Mouse (Mus musculus) forebrain, embryonic 12.5 days (tissue): ENCODE data around the gene Fam92b. TPM values are rescaled to one million over a fixed set of nuclear protein-coding genes. Genes with fewer than 3 reads are reported as not detected.
A peak's percentile ranks its signal among the peaks of the same experiment; 100 is the strongest.

Experiments used
- ATAC-seq: fragments of 200-750 bp; cut with Nextera tagmentation; 2 replicates; pipeline ENCODE4 v1.8.0; 2017; ENCODE audit warnings: moderate TSS enrichment; ENCODE audit not compliant: low FRiP score
- H3K27ac ChIP-seq: fragments of 300-500 bp; sonication (generic); 2 replicates; pipeline ENCODE4 v1.5.1; 2016; ENCODE audit warnings: mild to moderate bottlenecking
- H3K27me3 ChIP-seq: fragments of 300-500 bp; sonication (generic); 2 replicates; pipeline ENCODE4 v1.6.1; 2016; ENCODE audit warnings: mild to moderate bottlenecking
- H3K36me3 ChIP-seq: fragments of 300-500 bp; sonication (generic); replicated peaks from 2 replicates; pipeline ENCODE4 v1.6.1; 2016; ENCODE audit warnings: mild to moderate bottlenecking
- H3K4me1 ChIP-seq: fragments of 300-500 bp; sonication (generic); 2 replicates; pipeline ENCODE4 v1.6.1; 2016
- H3K4me2 ChIP-seq: fragments of 300-500 bp; sonication (generic); 2 replicates; pipeline ENCODE4 v1.6.1; 2016; ENCODE audit warnings: mild to moderate bottlenecking, moderate library complexity
- H3K4me3 ChIP-seq: fragments of 300-500 bp; sonication (generic); replicated peaks from 2 replicates; pipeline ENCODE4 v1.5.1; 2016; ENCODE audit warnings: mild to moderate bottlenecking
- H3K9ac ChIP-seq: fragments of 300-500 bp; sonication (generic); 2 replicates; pipeline ENCODE4 v1.6.1; 2016; ENCODE audit warnings: mild to moderate bottlenecking
- H3K9me3 ChIP-seq: fragments of 300-500 bp; sonication (generic); 2 replicates; pipeline ENCODE4 v1.6.1; 2016
- WGBS: fragments of 180-500 bp; shearing (Covaris S2); methylation state at CpG from one replicate; pipeline ENCODE4 v1.1.7; 2016; 5-methylcytosine and 5-hydroxymethylcytosine counted together
- polyA plus RNA-seq: library from polyadenylated mRNA; unstranded; fragments of >200 nt; fragmentation: Nextera tagmentation; extraction: Ambion mirVana; gene quantifications from 2 replicates; pipeline ENCODE4 v1.2.1, GENCODE M21; 2016

Fam92b gene
- polyA plus RNA-seq, 1 experiment from 2014 or later, result 2.5 TPM

- H3K4me3 ChIP-seq, result no peak overlapping the region
- 66% methylated on average over 15 of the region's 15 CpGs for WGBS
- no peak overlapping the region for H3K4me2 ChIP-seq
- H3K36me3 ChIP-seq, result no peaks in the 10 kb centered on the region
- H3K9me3 ChIP-seq, result no peaks in the 10 kb centered on the region
- H3K27ac ChIP-seq, result peak overlapping the region; percentile 80
- peak; percentile 67 for ATAC-seq
- no peaks in the 10 kb centered on the region for H3K27me3 ChIP-seq
- H3K9ac ChIP-seq, result no peak overlapping the region
- H3K4me1 ChIP-seq, result peaks cover 30% of the 10 kb centered on the region
Measured at GRCm38 (mm10) chr8:120143911-120144651, 33.2 kb downstream of the Fam92b start.

GRCm38 (mm10) chr8:120140769-120141168 is 36.5 kb downstream of the Fam92b start:
- Histone ChIP-seq H3K27me3 (no peaks in the 10 kb centered on the region), H3K9me3 (no peaks in the 10 kb centered on the region), H3K4me1 (peaks cover 30% of the 10 kb centered on the region), H3K4me3 (no peak overlapping the region), H3K36me3 (no peaks in the 10 kb centered on the region), H3K27ac (no peak overlapping the region), H3K4me2 (no peak overlapping the region), H3K9ac (no peak overlapping the region)
- WGBS, result 72% methylated on average over 3 of the region's 3 CpGs
- no peak for ATAC-seq

GRCm38 (mm10) chr8:120138958-120139357 is 38.3 kb downstream of the Fam92b start:
- 86% methylated on average over 2 of the region's 2 CpGs for WGBS
- H3K4me1 ChIP-seq, result peaks cover 16% of the 10 kb centered on the region

GRCm38 (mm10) chr8:120136618-120137017 is 40.6 kb downstream of the Fam92b start:
- H3K4me3 ChIP-seq, result no peak overlapping the region
- no peak overlapping the region for H3K9ac ChIP-seq
- WGBS, result 61% methylated on average over 7 of the region's 7 CpGs
- ATAC-seq, result no peak
- no peaks in the 10 kb centered on the region for H3K9me3 ChIP-seq
- H3K4me1 ChIP-seq, result peaks cover 6% of the 10 kb centered on the region
- no peak overlapping the region for H3K27ac ChIP-seq
- no peaks in the 10 kb centered on the region for H3K36me3 ChIP-seq
- no peaks in the 10 kb centered on the region for H3K27me3 ChIP-seq
- H3K4me2 ChIP-seq, result no peak overlapping the region

More at GRCm38 (mm10) chr8:120138958-120139357, 38.3 kb downstream of the Fam92b start:
- no peak overlapping the region for H3K4me3 ChIP-seq
- H3K36me3 ChIP-seq, result no peaks in the 10 kb centered on the region
- H3K27ac ChIP-seq, result no peak overlapping the region
- H3K27me3 ChIP-seq, result no peaks in the 10 kb centered on the region
- ATAC-seq, result no peak
- H3K4me2 ChIP-seq, result no peak overlapping the region
- no peak overlapping the region for H3K9ac ChIP-seq
- H3K9me3 ChIP-seq, result no peaks in the 10 kb centered on the region

GRCm38 (mm10) chr8:120135687-120136086 is 41.6 kb downstream of the Fam92b start:
- Histone ChIP-seq H3K9ac (no peak overlapping the region), H3K27ac (no peak overlapping the region), H3K4me1 (peaks cover 2% of the 10 kb centered on the region), H3K4me2 (no peak overlapping the region), H3K36me3 (no peaks in the 10 kb centered on the region), H3K27me3 (no peaks in the 10 kb centered on the region), H3K4me3 (no peak overlapping the region), H3K9me3 (no peaks in the 10 kb centered on the region)
- no peak for ATAC-seq
- WGBS, result 94% methylated on average over 7 of the region's 7 CpGs

- Histone ChIP-seq H3K9me3 (0 out of 2 replicates have a peak, but pooled peaks cover 3% of the 10 kb centered on the region), H3K4me2 (no peak overlapping the region), H3K27ac (no peak overlapping the region), H3K9ac (no peak overlapping the region), H3K4me3 (no peak overlapping the region), H3K27me3 (no peaks in the 10 kb centered on the region), H3K36me3 (no peaks in the 10 kb centered on the region), H3K4me1 (peaks cover 10% of the 10 kb centered on the region)
- 85% methylated on average over 7 of the region's 7 CpGs for WGBS
- no peak for ATAC-seq
Measured at GRCm38 (mm10) chr8:120133169-120133568, 44.1 kb downstream of the Fam92b start.

GRCm38 (mm10) chr8:120131158-120131557 is 46.1 kb downstream of the Fam92b start:
- Histone ChIP-seq H3K36me3 (no peaks in the 10 kb centered on the region), H3K4me1 (peaks cover 21% of the 10 kb centered on the region), H3K27me3 (peaks cover 13% of the 10 kb centered on the region; the same call in 1 of the 2 replicates), H3K4me2 (no peak overlapping the region), H3K27ac (no peak overlapping the region), H3K9me3 (0 out of 2 replicates have a peak, but pooled peaks cover 3% of the 10 kb centered on the region), H3K4me3 (no peak overlapping the region), H3K9ac (no peak overlapping the region)
- 86% methylated on average over 8 of the region's 8 CpGs for WGBS
- no peak for ATAC-seq

- H3K4me1 ChIP-seq, result peaks cover 37% of the 10 kb centered on the region
- 0 out of 2 replicates have a peak, but pooled peaks cover 3% of the 10 kb centered on the region for H3K9me3 ChIP-seq
- ATAC-seq, result no peak
- H3K27ac ChIP-seq, result peak overlapping the region; percentile 5; the same call in 1 of the 2 replicates
- WGBS, result 33% methylated on average over 4 of the region's 4 CpGs
- peaks cover 13% of the 10 kb centered on the region; the same call in 1 of the 2 replicates for H3K27me3 ChIP-seq
- no peak overlapping the region for H3K4me2 ChIP-seq
- no peaks in the 10 kb centered on the region for H3K36me3 ChIP-seq
- H3K9ac ChIP-seq, result no peak overlapping the region
- no peak overlapping the region for H3K4me3 ChIP-seq
Measured at GRCm38 (mm10) chr8:120129547-120129946, 47.7 kb downstream of the Fam92b start.

- WGBS, result 34% methylated on average over 14 of the region's 14 CpGs
- Histone ChIP-seq H3K36me3 (no peaks in the 10 kb centered on the region), H3K9me3 (0 out of 2 replicates have a peak, but pooled peaks cover 3% of the 10 kb centered on the region), H3K4me1 (peaks cover 44% of the 10 kb centered on the region), H3K27ac (peak overlapping the region; percentile 2; the same call in 1 of the 2 replicates), H3K4me2 (no peak overlapping the region), H3K27me3 (peaks cover 13% of the 10 kb centered on the region; the same call in 1 of the 2 replicates), H3K9ac (no peak overlapping the region), H3K4me3 (no peak overlapping the region)
- ATAC-seq, result no peak
Measured at GRCm38 (mm10) chr8:120126357-120127161, 50.7 kb downstream of the Fam92b start.

GRCm38 (mm10) chr8:120124836-120125389 is 52.4 kb downstream of the Fam92b start:
- Histone ChIP-seq H3K9ac (no peak overlapping the region), H3K4me1 (peaks cover 46% of the 10 kb centered on the region), H3K27me3 (peaks cover 13% of the 10 kb centered on the region; the same call in 1 of the 2 replicates), H3K36me3 (no peaks in the 10 kb centered on the region), H3K4me2 (no peak overlapping the region), H3K27ac (no peak overlapping the region), H3K4me3 (no peak overlapping the region), H3K9me3 (0 out of 2 replicates have a peak, but pooled peaks cover 3% of the 10 kb centered on the region)
- ATAC-seq, result 0 out of 2 replicates have a peak, but pooled peaks have one; percentile 36
- WGBS, result 51% methylated on average over 7 of the region's 7 CpGs

GRCm38 (mm10) chr8:120124261-120124660 is 53.0 kb downstream of the Fam92b start:
- ATAC-seq, result no peak
- H3K9ac ChIP-seq, result no peak overlapping the region
- H3K4me3 ChIP-seq, result no peak overlapping the region
- 0 out of 2 replicates have a peak, but pooled peaks cover 3% of the 10 kb centered on the region for H3K9me3 ChIP-seq
- H3K27ac ChIP-seq, result no peak overlapping the region
- peaks cover 13% of the 10 kb centered on the region; the same call in 1 of the 2 replicates for H3K27me3 ChIP-seq
- WGBS, result 64% methylated on average over 6 of the region's 6 CpGs
- no peak overlapping the region for H3K4me2 ChIP-seq
- H3K36me3 ChIP-seq, result no peaks in the 10 kb centered on the region
- peaks cover 45% of the 10 kb centered on the region for H3K4me1 ChIP-seq

- Histone ChIP-seq H3K4me1 (peaks cover 29% of the 10 kb centered on the region), H3K4me3 (no peak overlapping the region), H3K36me3 (no peaks in the 10 kb centered on the region), H3K27me3 (peaks cover 11% of the 10 kb centered on the region), H3K9me3 (no peaks in the 10 kb centered on the region), H3K4me2 (no peak overlapping the region), H3K9ac (no peak overlapping the region), H3K27ac (no peak overlapping the region)
- no peak for ATAC-seq
- WGBS, result 75% methylated on average over 5 of the region's 5 CpGs
Measured at GRCm38 (mm10) chr8:120120951-120121350, 56.3 kb downstream of the Fam92b start.
